8 mouse cellular contexts compared by ENCODE assay signal in the genomic region with DNA sequence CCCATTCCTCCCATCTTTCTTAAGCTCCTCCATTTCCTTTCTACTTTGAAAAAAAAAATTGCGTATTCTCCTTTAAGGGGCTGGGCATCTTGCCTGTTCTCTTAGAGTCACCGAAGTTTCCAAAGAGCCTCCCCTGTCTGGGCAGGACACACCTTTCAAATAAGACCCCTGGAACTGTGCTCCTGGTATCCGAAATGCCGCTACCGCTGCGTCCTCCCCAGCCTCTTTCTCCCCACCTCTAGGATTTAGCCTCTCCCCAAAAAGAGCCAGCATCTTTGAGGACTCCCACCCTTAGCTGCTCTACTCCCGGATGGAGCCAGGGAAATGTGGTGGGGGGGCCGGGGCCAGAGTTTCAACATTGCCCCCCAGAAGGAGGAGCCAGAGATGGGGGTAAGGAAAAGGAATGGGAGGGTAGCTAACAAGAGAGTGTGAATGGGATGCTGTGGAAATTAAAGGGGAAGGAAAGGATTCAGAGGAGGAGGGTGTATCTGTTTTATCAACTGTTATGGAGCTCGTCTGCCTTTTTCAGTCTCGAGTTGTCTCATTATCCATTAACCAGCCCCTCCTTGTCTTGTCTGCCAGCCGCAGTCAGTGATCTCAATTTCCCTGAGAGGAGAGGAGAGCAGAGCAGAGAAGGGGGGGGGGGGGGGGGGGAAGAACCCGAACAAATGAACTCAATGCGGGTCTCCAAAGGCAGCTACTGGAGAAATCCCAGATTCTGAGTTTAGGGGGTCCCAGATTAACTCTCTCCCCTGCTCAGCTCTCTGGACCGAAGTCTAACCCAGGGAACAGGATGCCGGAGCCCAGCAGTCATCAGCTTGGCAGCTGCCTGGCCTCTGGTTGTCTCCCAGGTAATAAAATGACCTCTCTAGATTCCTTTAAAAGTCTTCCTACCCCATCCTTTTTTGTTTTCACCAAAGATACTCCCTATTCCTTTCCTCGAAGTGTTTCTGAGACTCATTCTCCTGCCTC. TPM values are rescaled to one million over a fixed set of nuclear protein-coding genes. Genes with fewer than 3 reads are reported as not detected.
A peak's percentile ranks its signal among the peaks of the same experiment; 100 is the strongest.
DNase-seq lines count a peak whose midpoint lies in the region; ATAC-seq and TF ChIP-seq lines count a peak whose summit lies in the region.

Gene Mtmr11, plus strand, starts transcription at position 136 of the 972 bp plus-strand sequence.

- peak within 1 kb of the TSS; percentile 87 for H3K4me2 ChIP-seq in intestine, postnatal 0 days (replicated peaks; ENCODE audit: low read depth)
- H3K4me2 ChIP-seq in lung, embryonic 16.5 days (ENCODE audit: low read depth, low read length), result peak within 1 kb of the TSS; percentile 97

- H3K27ac ChIP-seq in gastrocnemius, adult 2 months, result peak within 1 kb of the TSS; percentile 88
- peak within 1 kb of the TSS; percentile 97 for H3K27ac ChIP-seq in intestine, postnatal 0 days (ENCODE audit: low read depth, low read length)
- H3K27ac ChIP-seq in lung, embryonic 16.5 days (ENCODE audit: low read length), result peak within 1 kb of the TSS; percentile 64

- WGBS in intestine, postnatal 0 days, result 3% methylated on average over 16 of the region's 16 CpGs
- WGBS in lung, embryonic 16.5 days, result 8% methylated on average over 14 of the region's 16 CpGs

- H3K9me3 ChIP-seq in intestine, postnatal 0 days (ENCODE audit: control insufficient read depth), result no peaks in the 10 kb centered on the region
- H3K9me3 ChIP-seq in lung, embryonic 16.5 days (ENCODE audit: control insufficient read depth, low read length), result no peaks in the 10 kb centered on the region

- no peaks in the 10 kb centered on the region for H3K27me3 ChIP-seq in intestine, postnatal 0 days (replicated peaks; ENCODE audit: control insufficient read depth, insufficient read depth, low read length)
- no peaks in the 10 kb centered on the region for H3K27me3 ChIP-seq in lung, embryonic 16.5 days (ENCODE audit: control insufficient read depth, insufficient read depth, low read depth, low read length)

- intact Hi-C loops in gastrocnemius, adult 2 months (cut with DNase I), result no loop called here

- peak within 1 kb of the TSS; percentile 67 for H3K9ac ChIP-seq in intestine, postnatal 0 days (ENCODE audit: low read depth, low read length)
- H3K9ac ChIP-seq in lung, embryonic 16.5 days (ENCODE audit: low read length), result peak within 1 kb of the TSS; percentile 72

- TF ChIP-seq CTCF in gastrocnemius, adult 2 months (IDR thresholded peaks at IDR 0.05), result no peak
- TF ChIP-seq CTCF in intestine, postnatal 0 days (IDR thresholded peaks at IDR 0.05; ENCODE audit: low read depth), result no peak

- DNase-seq in gastrocnemius, adult 2 months, result no peak
- no peak for DNase-seq in gastrocnemius, postnatal 25 days
- DNase-seq in adrenal gland, postnatal 36 days, result peak; percentile 26 to 60
- no peak for DNase-seq in gonadal fat pad, adult 2 months (ENCODE audit: low read depth)
- DNase-seq in thymus, adult 18-20 months, result no peak
- no peak for DNase-seq in layer of hippocampus, adult 9-10 months (ENCODE audit: low spot score)

- peaks cover 13% of the 10 kb centered on the region for H3K4me1 ChIP-seq in intestine, postnatal 0 days (replicated peaks; ENCODE audit: control insufficient read depth, insufficient read depth, low read length)
- H3K4me1 ChIP-seq in lung, embryonic 16.5 days (replicated peaks; ENCODE audit: control insufficient read depth, insufficient read depth, low read length), result peaks cover 16% of the 10 kb centered on the region

- ATAC-seq in intestine, postnatal 0 days, result no peak
- ATAC-seq in lung, embryonic 16.5 days (ENCODE audit: low read depth), result peak; percentile 57

- peak within 1 kb of the TSS; percentile 77 for H3K4me3 ChIP-seq in gastrocnemius, adult 2 months
- H3K4me3 ChIP-seq in intestine, postnatal 0 days (ENCODE audit: low read depth, low read length), result peak within 1 kb of the TSS; percentile 53
- H3K4me3 ChIP-seq in lung, embryonic 16.5 days (ENCODE audit: low read length), result peak within 1 kb of the TSS; percentile 57

- H3K36me3 ChIP-seq in intestine, postnatal 0 days (ENCODE audit: control insufficient read depth, insufficient read depth), result 0 out of 2 replicates have a peak, but pooled peaks cover 4% of the 10 kb centered on the region
- no peaks in the 10 kb centered on the region for H3K36me3 ChIP-seq in lung, embryonic 16.5 days (ENCODE audit: control insufficient read depth, insufficient read depth, low read length)

RNA-seq across cellular contexts. Expression of gene Mtmr11, which starts in this region (rescaled TPM):
- 1 to 10 TPM; 1.9 to 2.5 TPM for total RNA-seq in gastrocnemius, adult 2 months (2021)
- total RNA-seq in gastrocnemius, postnatal 25 days (2021), result 1 to 10 TPM; 2.5 to 4.1 TPM
- total RNA-seq in adrenal gland, postnatal 36 days (2021), result 10 to 100 TPM; 15.6 to 31.5 TPM
- 14.2 and 14.8 TPM in 2 replicates for polyA plus RNA-seq in gonadal fat pad, adult 2 months (2012; rRNA removed)
- 28.7 and 34.5 TPM in 2 replicates for polyA plus RNA-seq in intestine, postnatal 0 days (2015; fragmentation: Nextera tagmentation; extraction: Ambion mirVana)
- polyA plus RNA-seq in lung, embryonic 16.5 days (2015; fragmentation: Nextera tagmentation; extraction: Ambion mirVana), result 13.0 and 14.0 TPM in 2 replicates

Comparison
In these comparisons a context has a peak if more than half of its experiments do, and no peak if none do; other contexts are left out.
1. DNase-seq: peak in adrenal gland, postnatal 36 days (2 of 2); none in gastrocnemius, adult 2 months (single experiment), gastrocnemius, postnatal 25 days (single experiment), gonadal fat pad, adult 2 months (single experiment), thymus, adult 18-20 months (0 of 2) and layer of hippocampus, adult 9-10 months (single experiment).
2. Peak in every context shown above with its lines, with median percentiles within 50 percentile points of each other: H3K27ac ChIP-seq and H3K4me3 ChIP-seq.